Mouse (Mus musculus) spleen, embryonic (tissue): ENCODE data around the gene Anp32e.
"Not testable (repeated sequence)": the region's sequence is repeated elsewhere in the genome, so short reads cannot be mapped to it uniquely, and the experiment has no call there.

Experiments used
- CTCF ChIA-PET: fragments of 350-600 bp; sonication (Branson Sonifier 250); formaldehyde crosslinking; loops from one replicate; lab custom pipeline; 2022; lab: Charles Lee

The Anp32e gene

DNA sequence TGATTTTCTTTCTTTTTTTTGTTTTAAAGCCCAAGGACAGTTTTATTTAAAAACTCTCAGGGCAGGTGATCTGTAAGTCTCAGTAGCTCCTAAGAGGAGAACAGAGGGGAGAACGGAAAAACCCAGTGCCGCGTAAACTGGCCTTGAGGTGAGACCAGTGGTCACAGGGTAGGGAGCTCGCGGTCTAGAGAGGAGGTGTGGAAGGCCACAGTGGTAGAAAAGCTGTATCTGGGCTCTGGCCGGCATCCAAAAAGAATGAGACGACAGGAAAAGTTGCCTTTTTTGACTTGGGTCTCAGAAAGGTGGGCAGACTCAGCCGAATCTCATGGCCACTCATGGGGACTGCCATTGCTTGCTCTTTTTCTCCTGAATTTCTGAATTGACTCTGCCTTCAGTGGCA lies 9.2 kb downstream of the Anp32e start:
- CTCF ChIA-PET: interaction anchor here (1.0 kb wide), 1 partner anchor 21 kb away, joined by 3 read pairs; no protein-coding TSS in a partner anchor

DNA sequence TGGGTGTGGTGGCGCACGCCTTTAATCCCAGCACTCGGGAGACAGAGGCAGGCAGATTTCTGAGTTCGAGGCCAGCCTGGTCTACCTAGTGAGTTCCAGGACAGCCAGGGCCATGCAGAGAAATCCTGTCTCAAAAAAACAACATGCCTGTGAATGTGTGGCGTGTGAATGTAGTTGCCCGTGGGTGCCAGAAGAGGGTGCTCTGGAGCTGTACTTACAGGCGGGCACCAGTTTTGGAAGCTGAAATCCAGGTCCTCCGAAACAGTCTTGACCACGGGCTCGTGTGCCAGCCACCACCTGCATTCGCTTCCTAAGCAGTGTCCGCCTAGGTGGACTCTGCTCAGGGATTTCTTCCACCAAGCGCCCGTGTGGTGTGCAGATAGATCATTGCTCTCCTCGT lies 9.8 kb downstream of the Anp32e start:
- CTCF ChIA-PET: interaction anchor here (1.0 to 1.1 kb wide), 3 partner anchors 21 to 27 kb away, joined by 3 to 13 read pairs (median 3); no protein-coding TSS in a partner anchor

- CTCF ChIA-PET: interaction anchor here (0.8 kb wide), 1 partner anchor 17 kb away, joined by 12 read pairs; no protein-coding TSS in a partner anchor
Observed at GRCm38 (mm10) chr3:95942749-95943148, 13.7 kb downstream of the Anp32e start.

- CTCF ChIA-PET: interaction anchor here (1.1 kb wide), 1 partner anchor 108 kb away, joined by 3 read pairs; no protein-coding TSS in a partner anchor
Observed at GRCm38 (mm10) chr3:95943226-95943625, 14.2 kb downstream of the Anp32e start.

- CTCF ChIA-PET: no interaction called here
Observed at GRCm38 (mm10) chr3:95944742-95945141, 15.7 kb downstream of the Anp32e start.

- CTCF ChIA-PET: no interaction called here
Observed at GRCm38 (mm10) chr3:95945731-95946240, 16.7 kb downstream of the Anp32e start.

DNA sequence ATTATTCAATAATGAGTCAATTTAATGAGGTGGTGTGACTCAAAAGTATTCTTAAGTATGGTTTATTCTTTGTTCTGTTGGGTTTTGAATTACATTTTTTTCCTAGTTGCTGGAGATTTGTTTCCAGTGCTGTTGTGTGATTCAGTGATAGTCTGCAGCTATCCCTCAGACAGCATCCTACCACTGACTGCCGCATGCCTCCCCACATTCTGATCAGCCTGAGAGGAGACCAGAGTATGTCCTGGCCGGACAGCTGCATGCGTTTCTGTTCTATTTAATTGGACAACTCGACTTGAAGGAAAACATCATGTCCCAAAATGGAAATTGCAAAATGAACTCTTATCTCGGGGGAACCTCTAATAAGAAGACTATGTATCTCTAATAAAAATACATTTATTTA lies 19.3 kb downstream of the Anp32e start:
- CTCF ChIA-PET: interaction anchor here (0.7 kb wide), 1 partner anchor 13 kb away, joined by 5 read pairs; no protein-coding TSS in a partner anchor

DNA sequence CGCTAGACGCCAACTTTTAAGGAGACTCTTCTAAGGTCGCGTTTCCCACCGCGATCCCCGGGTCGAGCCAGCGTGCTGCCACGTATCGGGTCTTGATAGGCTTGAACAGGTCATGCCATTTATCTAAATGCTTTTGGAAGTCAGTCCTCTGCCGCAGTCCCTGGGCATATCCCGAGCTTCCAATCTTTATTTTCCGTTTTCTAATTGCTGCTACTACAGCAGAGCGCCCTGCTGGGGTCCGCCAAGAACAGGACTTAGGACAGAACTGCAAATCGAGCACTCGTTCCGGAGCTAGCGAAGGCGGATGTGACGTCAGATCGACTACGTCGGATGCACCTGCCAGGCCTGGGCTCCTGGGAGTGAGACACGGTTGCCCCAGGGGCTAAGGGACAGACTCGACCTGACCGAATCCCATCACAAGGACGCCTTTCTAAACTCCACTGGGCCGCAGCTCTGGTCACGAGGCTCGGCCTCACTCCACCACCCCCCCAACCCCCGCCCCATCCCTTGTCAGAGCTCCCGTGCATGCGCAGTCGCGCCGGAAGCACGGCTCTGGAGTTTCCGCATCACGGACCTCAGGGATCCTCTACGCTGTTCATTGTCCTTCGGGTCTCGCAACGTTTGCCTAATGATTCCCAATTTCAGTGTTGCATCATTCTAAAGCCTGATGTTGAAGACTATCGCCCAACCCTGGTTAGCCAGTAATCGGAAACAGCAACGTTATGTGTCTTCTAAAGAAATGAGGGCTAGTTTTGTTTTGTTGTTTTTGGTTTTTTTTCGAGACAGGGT lies 21.9 kb downstream of the Anp32e start:
- CTCF ChIA-PET: interaction anchor here (0.5 to 0.8 kb wide), 4 partner anchors 19 to 271 kb away, joined by 3 to 5 read pairs (median 4); no protein-coding TSS in a partner anchor

GRCm38 (mm10) chr3:95951566-95951965 lies 22.5 kb downstream of the Anp32e start:
- CTCF ChIA-PET: interaction anchor here (0.8 kb wide), 1 partner anchor 69 kb away, joined by 3 read pairs; no protein-coding TSS in a partner anchor

DNA sequence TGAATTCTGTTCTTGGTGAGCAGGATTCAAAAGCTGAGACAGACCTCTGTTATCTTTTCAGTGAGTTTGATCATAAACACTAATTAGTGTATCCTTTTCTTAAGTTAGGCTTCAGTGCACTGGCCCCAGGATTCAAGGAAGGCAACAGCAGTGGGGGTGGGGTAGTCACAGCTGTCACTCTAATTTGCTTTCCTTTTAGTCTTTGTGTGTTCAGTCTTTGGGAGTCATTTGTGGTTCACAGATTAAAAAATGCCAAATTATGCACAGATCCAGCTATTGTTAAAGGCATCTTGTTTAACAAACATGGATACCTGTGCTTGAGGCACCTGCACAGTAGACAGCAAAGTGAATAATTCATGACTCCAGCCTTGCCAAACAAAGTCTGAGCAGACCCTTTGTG lies 24.0 kb downstream of the Anp32e start:
- CTCF ChIA-PET: interaction anchor here (0.6 to 0.9 kb wide), 2 partner anchors 16 to 198 kb away, joined by 3 read pairs; no protein-coding TSS in a partner anchor

GRCm38 (mm10) chr3:95953522-95953921 lies 24.5 kb downstream of the Anp32e start:
- CTCF ChIA-PET: interaction anchor here (0.6 kb wide), 1 partner anchor 198 kb away, joined by 3 read pairs; no protein-coding TSS in a partner anchor

DNA sequence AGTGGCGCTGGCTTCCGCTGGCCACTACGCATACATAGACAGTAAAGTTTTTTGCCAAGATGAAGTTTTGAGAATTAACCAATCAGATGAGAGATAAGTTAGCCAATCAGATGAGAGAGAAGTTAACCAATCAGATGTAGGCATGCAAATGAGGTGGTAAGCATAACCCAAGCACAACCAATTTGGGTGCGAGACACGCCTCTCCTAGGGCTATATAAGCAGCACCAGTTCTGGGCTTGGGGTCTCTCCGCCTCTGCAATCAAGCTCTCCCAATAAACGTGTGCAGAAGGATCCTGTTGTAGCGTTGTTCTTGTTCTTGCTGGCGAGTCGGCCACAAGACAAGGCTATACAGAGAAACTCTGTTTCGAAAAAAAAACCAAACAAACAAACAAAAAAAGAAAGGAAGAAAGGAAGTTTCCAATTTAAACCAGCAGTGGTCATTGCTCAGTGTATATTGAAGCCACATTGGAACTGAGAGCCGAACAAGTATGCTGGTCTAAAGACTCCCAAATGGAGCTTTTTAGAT lies 25.7 kb downstream of the Anp32e start:
- CTCF ChIA-PET: interaction anchor here (0.7 to 1.5 kb wide), 2 partner anchors 11 to 25 kb away, joined by 4 to 9 read pairs; no protein-coding TSS in a partner anchor

DNA sequence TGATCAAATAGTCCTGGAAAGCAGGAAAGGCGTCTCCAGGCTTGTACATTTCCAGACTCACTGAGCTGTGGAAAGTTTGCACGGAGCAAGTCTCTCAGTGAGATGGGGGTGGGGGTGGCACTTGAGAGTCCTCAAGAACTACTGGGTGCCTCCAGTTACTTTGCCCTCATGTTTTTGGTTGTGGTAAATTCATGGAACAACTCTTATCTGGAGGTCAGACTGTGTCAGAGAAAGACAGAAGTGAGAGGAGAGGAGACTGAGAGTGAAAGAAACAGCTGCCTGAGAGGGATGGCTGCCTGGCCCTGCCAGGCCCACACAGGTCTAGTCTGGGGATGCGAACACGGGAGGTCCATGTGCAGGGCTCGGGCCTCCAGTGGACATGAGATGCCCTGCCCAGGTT lies 26.3 kb downstream of the Anp32e start:
- CTCF ChIA-PET: interaction anchor here (1.5 kb wide), 1 partner anchor 11 kb away, joined by 9 read pairs; no protein-coding TSS in a partner anchor

DNA sequence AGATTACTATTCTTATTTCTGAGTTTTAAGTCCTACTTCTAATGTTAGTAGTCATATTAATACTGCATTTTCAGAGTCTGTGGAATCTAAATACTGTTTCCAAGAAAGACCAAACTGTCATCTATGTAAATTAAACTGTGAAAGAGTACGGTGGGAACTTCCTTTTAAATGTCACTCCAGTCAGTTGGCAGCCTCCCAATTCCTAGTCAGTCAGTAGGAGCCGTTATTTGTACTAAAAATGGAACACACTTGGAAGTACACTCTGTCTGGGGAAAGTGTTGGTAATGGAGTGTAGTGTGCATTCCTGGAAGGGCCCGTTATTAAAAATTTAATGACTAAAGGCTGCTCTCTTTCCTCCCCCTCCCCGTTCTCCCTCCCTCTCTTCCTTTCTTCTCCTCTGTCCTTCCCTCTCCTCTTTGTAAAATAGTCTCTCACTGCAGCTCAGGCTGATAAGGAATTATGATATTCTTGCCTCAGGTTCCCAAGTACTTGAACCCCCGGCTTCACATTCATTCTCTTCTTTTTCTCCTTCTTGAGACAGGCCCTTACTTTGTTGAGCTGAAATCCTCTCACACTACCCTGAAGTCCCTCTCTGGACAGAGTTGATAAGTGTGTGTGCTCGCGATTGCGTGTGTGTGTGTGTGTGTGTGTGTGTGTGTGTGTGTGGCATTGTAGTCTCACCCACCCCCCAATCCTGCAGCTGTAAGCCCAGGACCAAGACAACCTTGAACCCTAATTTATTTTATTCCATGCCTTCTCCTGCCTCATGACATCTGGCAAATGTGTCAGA lies 28.5 kb downstream of the Anp32e start:
- CTCF ChIA-PET: interaction anchor here (0.5 to 0.7 kb wide), 4 partner anchors 17 to 52 kb away, joined by 3 to 7 read pairs (median 4); no protein-coding TSS in a partner anchor

DNA sequence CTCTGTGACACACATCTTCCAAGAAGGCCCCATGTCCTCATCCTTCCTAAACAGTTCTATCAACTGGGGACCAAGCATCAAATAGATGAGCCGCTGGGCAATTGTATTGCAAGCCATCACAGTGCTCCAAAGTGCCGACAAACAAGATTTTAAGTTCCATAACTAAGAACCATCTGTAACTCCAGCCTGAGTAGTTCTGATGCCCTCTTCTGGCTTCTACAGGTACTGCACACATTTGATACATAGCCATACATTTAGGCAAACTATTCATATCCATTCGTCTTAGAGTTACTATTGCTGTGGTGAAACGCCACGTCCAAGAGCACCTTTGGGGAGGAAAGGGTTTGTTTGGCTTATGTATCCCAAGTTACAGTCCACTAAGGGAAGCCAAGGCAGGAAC lies 30.0 kb downstream of the Anp32e start:
- CTCF ChIA-PET: interaction anchor here (0.6 to 1.2 kb wide), 3 partner anchors 17 to 21 kb away, joined by 3 to 12 read pairs (median 3); no protein-coding TSS in a partner anchor

- CTCF ChIA-PET: interaction anchor here (0.6 to 1.2 kb wide), 3 partner anchors 18 to 22 kb away, joined by 3 to 12 read pairs (median 3); no protein-coding TSS in a partner anchor
Observed at GRCm38 (mm10) chr3:95959807-95960206, 30.8 kb downstream of the Anp32e start.

- CTCF ChIA-PET: not testable (repeated sequence)
Observed at GRCm38 (mm10) chr3:95962182-95962581, 33.1 kb downstream of the Anp32e start.

- CTCF ChIA-PET: interaction anchor here (0.6 to 1.1 kb wide), 5 partner anchors 48 to 109 kb away, joined by 3 read pairs; partner anchors contain the start of gene Vps45
Observed at GRCm38 (mm10) chr3:95963230-95963629, 34.2 kb downstream of the Anp32e start.

- CTCF ChIA-PET: interaction anchor here (0.9 to 1.1 kb wide), 3 partner anchors 56 to 95 kb away, joined by 3 read pairs; partner anchors contain the start of gene Vps45
Observed at GRCm38 (mm10) chr3:95963681-95964080, 34.6 kb downstream of the Anp32e start.
